Mouse (Mus musculus) kidney, embryonic 16.5 days (tissue): Measurements from ENCODE around the gene Scube1. TPM values are rescaled to one million over a fixed set of nuclear protein-coding genes. Genes with fewer than 3 reads are reported as not detected.

Experiments
- ATAC-seq: fragments of 200-750 bp; cut with Nextera tagmentation; 2 replicates; pipeline ENCODE4 v1.8.0; 2017; ENCODE audit warnings: moderate TSS enrichment; ENCODE audit not compliant: low FRiP score, low TSS enrichment
- H3K27ac ChIP-seq: fragments of 300-500 bp; sonication (generic); 2 replicates; pipeline ENCODE4 v1.5.1; 2014; ENCODE audit warnings: low read length
- H3K27me3 ChIP-seq: fragments of 300-500 bp; sonication (generic); 2 replicates; pipeline ENCODE4 v1.6.1; 2014; ENCODE audit warnings: low read length, control low read depth, mixed read lengths; ENCODE audit not compliant: insufficient read depth
- H3K36me3 ChIP-seq: fragments of 300-500 bp; sonication (generic); 2 replicates; pipeline ENCODE4 v1.6.1; 2014; ENCODE audit warnings: low read length, control low read depth, mixed read lengths; ENCODE audit not compliant: insufficient read depth
- H3K4me1 ChIP-seq: fragments of 300-500 bp; sonication (generic); 2 replicates; pipeline ENCODE4 v1.6.1; 2014; ENCODE audit warnings: low read length, control low read depth, mixed read lengths; ENCODE audit not compliant: insufficient read depth
- H3K4me2 ChIP-seq: fragments of 300-500 bp; sonication (generic); replicated peaks from 2 replicates; pipeline ENCODE4 v1.6.1; 2014; ENCODE audit warnings: low read depth, low read length
- H3K4me3 ChIP-seq: fragments of 300-500 bp; sonication (generic); 2 replicates; pipeline ENCODE4 v1.5.1; 2014; ENCODE audit warnings: mild to moderate bottlenecking, low read length
- H3K9ac ChIP-seq: fragments of 300-500 bp; sonication (generic); replicated peaks from 2 replicates; pipeline ENCODE4 v1.6.1; 2014; ENCODE audit warnings: low read length
- H3K9me3 ChIP-seq: fragments of 300-500 bp; sonication (generic); 2 replicates; pipeline ENCODE4 v1.6.1; 2016; ENCODE audit warnings: low read length, control low read depth
- WGBS: fragments of 180-500 bp; shearing (Covaris S2); extraction: QIAGEN DNeasy Blood & Tissue Kit; methylation state at CpG from one replicate; pipeline ENCODE4 v1.1.7; 2014; 5-methylcytosine and 5-hydroxymethylcytosine counted together
- polyA plus RNA-seq: library from polyadenylated mRNA; unstranded; fragments of >200 nt; fragmentation: Nextera tagmentation; extraction: Ambion mirVana; gene quantifications from 2 replicates; pipeline ENCODE4 v1.2.1, GENCODE M21; 2015

Gene Scube1
- polyA plus RNA-seq, 1 experiment from 2014 or later = 4.8 TPM

- no peak for ATAC-seq
- WGBS = 91% methylated on average over 3 of the region's 3 CpGs
- peaks cover 17% of the 10 kb centered on the region; the same call in 1 of the 2 replicates for H3K4me1 ChIP-seq
- H3K4me3 ChIP-seq = no peak overlapping the region
- peaks cover 16% of the 10 kb centered on the region; the same call in 1 of the 2 replicates for H3K27me3 ChIP-seq
- H3K36me3 ChIP-seq = no peaks in the 10 kb centered on the region
- no peaks in the 10 kb centered on the region for H3K9me3 ChIP-seq
- no peak overlapping the region for H3K4me2 ChIP-seq
- H3K9ac ChIP-seq = no peak overlapping the region
- no peak overlapping the region for H3K27ac ChIP-seq
Measured at GRCm38 (mm10) chr15:83676286-83676685, 48.5 kb downstream of the Scube1 start.

GRCm38 (mm10) chr15:83673621-83674020 is 51.2 kb downstream of the Scube1 start:
- H3K27ac ChIP-seq = no peak overlapping the region
- WGBS = 62% methylated on average over 3 of the region's 3 CpGs
- no peak for ATAC-seq
- peaks cover 9% of the 10 kb centered on the region; the same call in 1 of the 2 replicates for H3K27me3 ChIP-seq
- H3K4me2 ChIP-seq = no peak overlapping the region
- H3K9me3 ChIP-seq = no peaks in the 10 kb centered on the region
- H3K9ac ChIP-seq = no peak overlapping the region
- H3K4me3 ChIP-seq = no peak overlapping the region
- peaks cover 16% of the 10 kb centered on the region; the same call in 1 of the 2 replicates for H3K4me1 ChIP-seq
- no peaks in the 10 kb centered on the region for H3K36me3 ChIP-seq

GRCm38 (mm10) chr15:83667501-83667900 is 57.3 kb downstream of the Scube1 start:
- H3K9ac ChIP-seq = no peak overlapping the region
- no peaks in the 10 kb centered on the region for H3K36me3 ChIP-seq
- H3K4me1 ChIP-seq = peaks cover 24% of the 10 kb centered on the region
- ATAC-seq = no peak
- no peaks in the 10 kb centered on the region for H3K9me3 ChIP-seq
- H3K4me3 ChIP-seq = no peak overlapping the region
- no peak overlapping the region for H3K4me2 ChIP-seq
- WGBS = 48% methylated on average over 6 of the region's 6 CpGs
- H3K27me3 ChIP-seq = peaks cover 12% of the 10 kb centered on the region
- H3K27ac ChIP-seq = no peak overlapping the region

- H3K9me3 ChIP-seq = no peaks in the 10 kb centered on the region
- no peak overlapping the region for H3K4me2 ChIP-seq
- H3K9ac ChIP-seq = no peak overlapping the region
- peaks cover 22% of the 10 kb centered on the region for H3K4me1 ChIP-seq
- WGBS = 26% methylated on average over 10 of the region's 10 CpGs
- H3K36me3 ChIP-seq = no peaks in the 10 kb centered on the region
- H3K4me3 ChIP-seq = no peak overlapping the region
- peak; percentile 75; the same call in 1 of the 2 replicates for ATAC-seq
- H3K27ac ChIP-seq = no peak overlapping the region
- peaks cover 7% of the 10 kb centered on the region for H3K27me3 ChIP-seq
Measured at GRCm38 (mm10) chr15:83666418-83666817, 58.4 kb downstream of the Scube1 start.

- Histone ChIP-seq H3K4me2 (no peak overlapping the region), H3K4me3 (no peak overlapping the region), H3K9ac (no peak overlapping the region), H3K36me3 (no peaks in the 10 kb centered on the region), H3K4me1 (peaks cover 18% of the 10 kb centered on the region), H3K27me3 (peaks cover 7% of the 10 kb centered on the region), H3K9me3 (no peaks in the 10 kb centered on the region), H3K27ac (no peak overlapping the region)
- ATAC-seq = no peak
- WGBS = 50% methylated on average over 6 of the region's 6 CpGs
Measured at GRCm38 (mm10) chr15:83665993-83666392, 58.8 kb downstream of the Scube1 start.

GRCm38 (mm10) chr15:83664722-83665121 is 60.1 kb downstream of the Scube1 start:
- H3K4me1 ChIP-seq = peaks cover 20% of the 10 kb centered on the region
- no peak for ATAC-seq
- H3K9me3 ChIP-seq = no peaks in the 10 kb centered on the region
- H3K4me3 ChIP-seq = no peak overlapping the region
- 44% methylated on average over 5 of the region's 5 CpGs for WGBS
- peaks cover 7% of the 10 kb centered on the region for H3K27me3 ChIP-seq
- no peak overlapping the region for H3K4me2 ChIP-seq
- no peak overlapping the region for H3K9ac ChIP-seq
- no peak overlapping the region for H3K27ac ChIP-seq
- no peaks in the 10 kb centered on the region for H3K36me3 ChIP-seq

GRCm38 (mm10) chr15:83663066-83663465 is 61.8 kb downstream of the Scube1 start:
- no peak for ATAC-seq
- Histone ChIP-seq H3K27me3 (peaks cover 3% of the 10 kb centered on the region; the same call in 1 of the 2 replicates), H3K36me3 (no peaks in the 10 kb centered on the region), H3K27ac (no peak overlapping the region), H3K9ac (no peak overlapping the region), H3K9me3 (no peaks in the 10 kb centered on the region), H3K4me2 (no peak overlapping the region), H3K4me3 (no peak overlapping the region), H3K4me1 (peaks cover 20% of the 10 kb centered on the region)
- WGBS = 76% methylated on average over 4 of the region's 4 CpGs

- H3K9me3 ChIP-seq = no peaks in the 10 kb centered on the region
- no peak overlapping the region for H3K9ac ChIP-seq
- H3K27me3 ChIP-seq = no peaks in the 10 kb centered on the region
- H3K4me3 ChIP-seq = no peak overlapping the region
- 75% methylated on average over 7 of the region's 7 CpGs for WGBS
- no peaks in the 10 kb centered on the region for H3K36me3 ChIP-seq
- peaks cover 20% of the 10 kb centered on the region for H3K4me1 ChIP-seq
- ATAC-seq = no peak
- no peak overlapping the region for H3K4me2 ChIP-seq
- H3K27ac ChIP-seq = no peak overlapping the region
Measured at GRCm38 (mm10) chr15:83662106-83662505, 62.7 kb downstream of the Scube1 start.

- 83% methylated on average over 6 of the region's 6 CpGs for WGBS
- no peak overlapping the region for H3K4me3 ChIP-seq
- H3K27ac ChIP-seq = no peak overlapping the region
- H3K4me1 ChIP-seq = no peaks in the 10 kb centered on the region
- no peak overlapping the region for H3K4me2 ChIP-seq
- H3K9ac ChIP-seq = no peak overlapping the region
- 0 out of 2 replicates have a peak, but pooled peaks cover 4% of the 10 kb centered on the region for H3K27me3 ChIP-seq
- no peak for ATAC-seq
- H3K36me3 ChIP-seq = no peaks in the 10 kb centered on the region
- H3K9me3 ChIP-seq = no peaks in the 10 kb centered on the region
Measured at GRCm38 (mm10) chr15:83642518-83642917, 82.3 kb downstream of the Scube1 start.

GRCm38 (mm10) chr15:83640208-83640607 is 84.6 kb downstream of the Scube1 start:
- Histone ChIP-seq H3K9me3 (no peaks in the 10 kb centered on the region), H3K4me1 (no peaks in the 10 kb centered on the region), H3K4me2 (no peak overlapping the region), H3K27ac (no peak overlapping the region), H3K9ac (no peak overlapping the region), H3K27me3 (0 out of 2 replicates have a peak, but pooled peaks cover 4% of the 10 kb centered on the region), H3K4me3 (no peak overlapping the region), H3K36me3 (no peaks in the 10 kb centered on the region)
- no peak for ATAC-seq
- WGBS = 35% methylated on average over 4 of the region's 4 CpGs
